Mouse (Mus musculus): ENCODE data around the gene Limd2. TPM values are rescaled to one million over a fixed set of nuclear protein-coding genes. Genes with fewer than 3 reads are reported as not detected.
"Not testable (repeated sequence)": the region's sequence is repeated elsewhere in the genome, so short reads cannot be mapped to it uniquely, and the experiment has no call there.

The Limd2 gene
- polyA plus RNA-seq, 1 experiment from 2014 or later, result 172 TPM

DNA sequence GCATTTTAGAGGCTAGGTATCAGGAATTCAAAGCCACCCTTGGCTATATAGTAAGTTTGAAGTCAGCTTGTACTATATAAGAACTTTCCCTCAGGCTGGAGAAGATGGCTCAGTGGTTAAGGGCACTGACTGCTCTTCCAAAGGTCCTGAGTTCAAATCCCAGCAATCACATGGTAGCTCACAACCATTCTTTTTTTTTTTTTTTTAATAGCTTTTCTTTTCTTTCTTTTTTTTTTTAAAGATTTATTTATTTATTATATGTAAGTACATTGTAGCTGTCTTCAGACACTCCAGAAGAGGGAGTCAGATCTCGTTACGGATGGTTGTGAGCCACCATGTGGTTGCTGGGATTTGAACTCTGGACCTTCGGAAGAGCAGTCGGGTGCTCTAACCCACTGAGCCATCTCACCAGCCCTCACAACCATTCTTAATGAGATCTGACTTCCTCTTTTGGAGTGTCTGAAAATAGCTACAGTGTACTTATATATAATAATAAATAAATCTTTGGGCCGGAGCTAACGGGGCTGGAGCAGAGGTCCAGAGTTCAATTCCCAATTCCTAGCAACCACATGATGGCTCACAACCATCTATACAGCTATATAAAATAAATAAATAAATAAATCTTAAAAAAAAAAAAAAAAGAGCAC lies 33.8 kb downstream of the Limd2 start:
- not testable (repeated sequence) for H3K27me3 ChIP-seq (replicated peaks; ENCODE audit: control insufficient read depth, insufficient read depth, low read length); H3K27ac ChIP-seq (ENCODE audit: low read depth, low read length); H3K9me3 ChIP-seq (ENCODE audit: control insufficient read depth, low read length); H3K9ac ChIP-seq (ENCODE audit: low read depth, low read length); ATAC-seq (replicated peaks; ENCODE audit: low FRiP score); H3K36me3 ChIP-seq (ENCODE audit: control insufficient read depth, insufficient read depth, low read length); DNase-seq (ENCODE audit: low spot score); H3K4me3 ChIP-seq (ENCODE audit: low read depth, low read length); H3K4me2 ChIP-seq
- peaks cover 14% of the 10 kb centered on the region; the same call in 1 of the 2 replicates for H3K4me1 ChIP-seq (replicated peaks; ENCODE audit: control insufficient read depth, insufficient read depth, low read length)
- WGBS, result 95% methylated on average over 4 of the region's 6 CpGs

DNA sequence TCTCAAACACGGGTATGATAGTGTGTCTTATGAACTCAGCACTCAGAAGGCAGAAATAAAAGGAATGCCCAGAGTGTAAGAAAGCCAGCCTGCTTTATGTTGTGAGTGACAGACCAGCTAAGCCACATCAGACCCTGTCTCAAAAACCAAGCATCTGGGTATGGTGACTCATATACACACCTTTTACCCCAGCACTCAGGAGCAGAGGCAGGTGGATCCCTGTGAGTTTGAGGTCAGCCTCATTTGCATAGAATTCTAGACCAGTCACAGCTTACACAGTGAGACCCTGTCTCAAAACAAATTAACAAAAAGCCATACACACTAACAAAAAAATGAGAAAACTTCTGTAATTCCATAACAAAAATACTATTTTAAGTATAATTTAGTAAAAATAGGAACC lies 34.8 kb downstream of the Limd2 start:
- no peak for ATAC-seq (replicated peaks; ENCODE audit: low FRiP score)
- H3K4me3 ChIP-seq (ENCODE audit: low read depth, low read length), result no peak overlapping the region
- WGBS, result 79% methylated on average over 1 of the region's 1 CpGs

DNA sequence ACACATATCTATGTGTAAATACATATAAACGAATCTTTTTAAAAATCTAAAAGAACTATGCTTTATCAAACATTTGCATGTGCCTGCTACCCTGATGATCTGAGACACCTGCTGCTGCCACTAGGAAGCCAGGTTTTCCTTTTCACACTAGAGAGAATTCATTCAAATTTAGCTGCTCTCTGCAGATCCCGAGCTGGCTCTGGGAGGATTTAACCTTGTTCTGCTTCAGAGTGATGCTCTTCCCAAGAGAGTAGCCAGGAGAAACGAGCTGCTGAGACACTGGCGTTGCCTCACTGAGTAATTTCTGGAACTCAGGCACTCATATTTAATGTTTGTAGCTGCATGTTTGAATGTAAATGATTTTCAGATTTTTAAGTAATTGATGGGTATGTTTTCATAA lies 35.9 kb downstream of the Limd2 start:
- no peak for ATAC-seq (replicated peaks; ENCODE audit: low FRiP score)

More for the DNA sequence above, 34.8 kb downstream of the Limd2 start:
- peaks cover 14% of the 10 kb centered on the region; the same call in 1 of the 2 replicates for H3K4me1 ChIP-seq (replicated peaks; ENCODE audit: control insufficient read depth, insufficient read depth, low read length)
- H3K27me3 ChIP-seq (replicated peaks; ENCODE audit: control insufficient read depth, insufficient read depth, low read length), result no peaks in the 10 kb centered on the region
- no peak overlapping the region for H3K4me2 ChIP-seq
- H3K27ac ChIP-seq (ENCODE audit: low read depth, low read length), result no peak overlapping the region
- H3K36me3 ChIP-seq (ENCODE audit: control insufficient read depth, insufficient read depth, low read length), result 0 out of 2 replicates have a peak, but pooled peaks cover 2% of the 10 kb centered on the region
- no peaks in the 10 kb centered on the region for H3K9me3 ChIP-seq (ENCODE audit: control insufficient read depth, low read length)
- H3K9ac ChIP-seq (ENCODE audit: low read depth, low read length), result no peak overlapping the region
- DNase-seq (ENCODE audit: low spot score), result no peak

DNA sequence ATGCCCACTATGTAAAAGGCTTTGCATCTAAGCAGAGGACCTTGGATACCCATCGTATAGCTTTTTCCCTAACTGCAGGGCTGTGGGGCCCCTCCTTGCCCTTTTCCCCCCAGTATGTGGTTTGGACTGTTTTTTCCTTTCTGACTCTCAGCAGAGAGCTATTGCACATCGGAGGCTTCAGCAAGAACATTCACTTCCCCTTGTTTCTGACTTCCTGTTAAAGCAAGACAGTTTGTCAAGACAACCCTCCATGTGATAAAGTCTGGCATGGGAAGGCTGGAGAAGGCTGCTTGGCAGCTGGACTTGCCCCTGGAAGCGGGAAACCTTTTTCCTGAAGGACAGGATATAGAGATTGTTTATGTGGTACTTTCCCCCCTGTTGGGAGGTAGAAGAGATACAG lies 37.9 kb downstream of the Limd2 start:
- Histone ChIP-seq H3K36me3 (ENCODE audit: control insufficient read depth, insufficient read depth, low read length) (peaks cover 6% of the 10 kb centered on the region; the same call in 1 of the 2 replicates), H3K9me3 (ENCODE audit: control insufficient read depth, low read length) (no peaks in the 10 kb centered on the region), H3K4me1 (replicated peaks; ENCODE audit: control insufficient read depth, insufficient read depth, low read length) (0 out of 2 replicates have a peak, but pooled peaks cover 6% of the 10 kb centered on the region), H3K27me3 (replicated peaks; ENCODE audit: control insufficient read depth, insufficient read depth, low read length) (no peaks in the 10 kb centered on the region), H3K9ac (ENCODE audit: low read depth, low read length) (no peak overlapping the region), H3K27ac (ENCODE audit: low read depth, low read length) (peak overlapping the region; percentile 59), H3K4me3 (ENCODE audit: low read depth, low read length) (no peak overlapping the region), H3K4me2 (no peak overlapping the region)
- DNase-seq (ENCODE audit: low spot score) (no peak), ATAC-seq (replicated peaks; ENCODE audit: low FRiP score) (no peak)
- WGBS, result 44% methylated on average over 3 of the region's 3 CpGs

More for the DNA sequence above, 35.9 kb downstream of the Limd2 start:
- H3K9me3 ChIP-seq (ENCODE audit: control insufficient read depth, low read length), result no peaks in the 10 kb centered on the region
- H3K27ac ChIP-seq (ENCODE audit: low read depth, low read length), result no peak overlapping the region
- 0 out of 2 replicates have a peak, but pooled peaks cover 2% of the 10 kb centered on the region for H3K36me3 ChIP-seq (ENCODE audit: control insufficient read depth, insufficient read depth, low read length)
- H3K4me3 ChIP-seq (ENCODE audit: low read depth, low read length), result no peak overlapping the region
- H3K27me3 ChIP-seq (replicated peaks; ENCODE audit: control insufficient read depth, insufficient read depth, low read length), result no peaks in the 10 kb centered on the region
- peaks cover 13% of the 10 kb centered on the region; the same call in 1 of the 2 replicates for H3K4me1 ChIP-seq (replicated peaks; ENCODE audit: control insufficient read depth, insufficient read depth, low read length)
- 75% methylated on average over 4 of the region's 4 CpGs for WGBS
- no peak overlapping the region for H3K9ac ChIP-seq (ENCODE audit: low read depth, low read length)
- H3K4me2 ChIP-seq, result no peak overlapping the region
- DNase-seq (ENCODE audit: low spot score), result no peak

DNA sequence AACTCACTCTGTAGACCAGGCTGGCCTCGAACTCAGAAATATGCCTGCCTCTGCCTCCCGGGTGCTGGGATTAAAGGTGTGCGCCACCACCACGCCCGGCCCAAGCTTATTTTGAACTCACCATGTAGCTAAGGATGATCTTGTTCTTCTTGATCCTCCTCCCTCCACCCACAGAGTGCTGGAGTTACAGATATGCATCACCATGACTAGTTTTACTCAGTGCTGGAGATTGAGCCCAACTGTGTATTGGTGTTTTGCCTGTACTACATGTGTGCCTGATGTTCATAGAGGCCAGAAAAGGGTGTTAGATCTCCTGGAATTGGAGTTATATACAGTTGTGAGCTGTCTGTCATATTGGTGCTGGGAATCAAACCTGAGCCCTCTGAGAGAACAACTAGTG lies 38.4 kb downstream of the Limd2 start:
- no peak for ATAC-seq (replicated peaks; ENCODE audit: low FRiP score)

DNA sequence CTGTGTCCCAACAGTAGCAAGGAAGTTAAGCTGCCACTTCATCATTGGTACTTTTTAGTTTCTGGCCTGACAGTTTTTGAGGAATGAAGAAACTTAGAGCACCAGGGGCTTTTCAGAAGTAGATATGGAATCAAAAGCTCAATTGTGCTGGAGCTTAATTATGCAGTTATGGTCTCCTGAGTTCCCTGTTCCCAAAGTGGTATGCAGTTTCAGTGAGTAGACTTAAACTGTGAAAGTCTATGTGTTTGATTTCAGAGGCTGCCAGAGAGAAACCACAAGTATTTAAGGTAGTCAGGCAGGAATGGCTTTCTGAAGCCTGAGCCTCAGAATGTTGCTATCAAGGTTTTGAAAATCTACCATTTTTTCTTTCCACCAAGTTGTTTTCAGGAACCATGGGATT lies 49.0 kb downstream of the Limd2 start:
- Histone ChIP-seq H3K27ac (ENCODE audit: low read depth, low read length) (no peak overlapping the region), H3K4me1 (replicated peaks; ENCODE audit: control insufficient read depth, insufficient read depth, low read length) (no peaks in the 10 kb centered on the region), H3K9ac (ENCODE audit: low read depth, low read length) (no peak overlapping the region), H3K27me3 (replicated peaks; ENCODE audit: control insufficient read depth, insufficient read depth, low read length) (no peaks in the 10 kb centered on the region), H3K36me3 (ENCODE audit: control insufficient read depth, insufficient read depth, low read length) (peaks cover 7% of the 10 kb centered on the region; the same call in 1 of the 2 replicates), H3K9me3 (ENCODE audit: control insufficient read depth, low read length) (no peaks in the 10 kb centered on the region), H3K4me2 (no peak overlapping the region), H3K4me3 (ENCODE audit: low read depth, low read length) (no peak overlapping the region)
- DNase-seq (ENCODE audit: low spot score) (no peak), ATAC-seq (replicated peaks; ENCODE audit: low FRiP score) (no peak)

More for the DNA sequence above, 38.4 kb downstream of the Limd2 start:
- 80% methylated on average over 5 of the region's 5 CpGs for WGBS
- peak overlapping the region; percentile 59; the same call in 1 of the 2 replicates for H3K27ac ChIP-seq (ENCODE audit: low read depth, low read length)
- H3K27me3 ChIP-seq (replicated peaks; ENCODE audit: control insufficient read depth, insufficient read depth, low read length), result no peaks in the 10 kb centered on the region
- no peak overlapping the region for H3K4me3 ChIP-seq (ENCODE audit: low read depth, low read length)
- no peak overlapping the region for H3K9ac ChIP-seq (ENCODE audit: low read depth, low read length)
- 0 out of 2 replicates have a peak, but pooled peaks cover 6% of the 10 kb centered on the region for H3K4me1 ChIP-seq (replicated peaks; ENCODE audit: control insufficient read depth, insufficient read depth, low read length)
- no peak for DNase-seq (ENCODE audit: low spot score)
- peaks cover 6% of the 10 kb centered on the region; the same call in 1 of the 2 replicates for H3K36me3 ChIP-seq (ENCODE audit: control insufficient read depth, insufficient read depth, low read length)
- H3K4me2 ChIP-seq, result no peak overlapping the region
- no peaks in the 10 kb centered on the region for H3K9me3 ChIP-seq (ENCODE audit: control insufficient read depth, low read length)

Other genes starting within 250 kb of the Limd2 start
- 3.4 and 4.8 TPM in 2 replicates for gene Cyb561, start 207.5 kb downstream of the Limd2 start, polyA plus RNA-seq (2014; fragmentation: Nextera tagmentation; extraction: Ambion mirVana)
- gene Ace, start 192.9 kb downstream of the Limd2 start, polyA plus RNA-seq (2014; fragmentation: Nextera tagmentation; extraction: Ambion mirVana), result 0.26 and 0.39 TPM in 2 replicates
- not detected in 2 replicates for gene Ace3, start 166.2 kb downstream of the Limd2 start, polyA plus RNA-seq (2014; fragmentation: Nextera tagmentation; extraction: Ambion mirVana)
- gene Kcnh6, start 152.7 kb downstream of the Limd2 start, polyA plus RNA-seq (2014; fragmentation: Nextera tagmentation; extraction: Ambion mirVana), result 0.12 and 0.26 TPM in 2 replicates
- gene Dcaf7, start 124.0 kb downstream of the Limd2 start, polyA plus RNA-seq (2014; fragmentation: Nextera tagmentation; extraction: Ambion mirVana), result 53.9 and 61.2 TPM in 2 replicates
- 12.8 and 13.8 TPM in 2 replicates for gene Taco1, start 94.8 kb downstream of the Limd2 start, polyA plus RNA-seq (2014; fragmentation: Nextera tagmentation; extraction: Ambion mirVana)
- gene Map3k3, start 76.2 kb downstream of the Limd2 start, polyA plus RNA-seq (2014; fragmentation: Nextera tagmentation; extraction: Ambion mirVana), result 12.8 and 17.4 TPM in 2 replicates
- gene Gm10840, start within 50 bp of the Limd2 start, polyA plus RNA-seq (2014; fragmentation: Nextera tagmentation; extraction: Ambion mirVana), result not detected in 2 replicates
- 22.0 and 24.3 TPM in 2 replicates for gene Strada, start 41.3 kb upstream of the Limd2 start, polyA plus RNA-seq (2014; fragmentation: Nextera tagmentation; extraction: Ambion mirVana)
- gene Ccdc47, start 55.5 kb upstream of the Limd2 start, polyA plus RNA-seq (2014; fragmentation: Nextera tagmentation; extraction: Ambion mirVana), result 73.3 and 76.0 TPM in 2 replicates
- gene Ddx42, start 56.1 kb upstream of the Limd2 start, polyA plus RNA-seq (2014; fragmentation: Nextera tagmentation; extraction: Ambion mirVana), result 63.3 and 68.2 TPM in 2 replicates
- 110 and 117 TPM in 2 replicates for gene Ftsj3, start 95.2 kb upstream of the Limd2 start, polyA plus RNA-seq (2014; fragmentation: Nextera tagmentation; extraction: Ambion mirVana)
- gene Psmc5, start 95.3 kb upstream of the Limd2 start, polyA plus RNA-seq (2014; fragmentation: Nextera tagmentation; extraction: Ambion mirVana), result 304 and 310 TPM in 2 replicates
- gene Smarcd2, start 112.1 kb upstream of the Limd2 start, polyA plus RNA-seq (2014; fragmentation: Nextera tagmentation; extraction: Ambion mirVana), result 60.3 and 62.9 TPM in 2 replicates
- 0.66 and 1.2 TPM in 2 replicates for gene Tcam1, start 115.8 kb upstream of the Limd2 start, polyA plus RNA-seq (2014; fragmentation: Nextera tagmentation; extraction: Ambion mirVana)
- gene Gh, start 141.0 kb upstream of the Limd2 start, polyA plus RNA-seq (2014; fragmentation: Nextera tagmentation; extraction: Ambion mirVana), result not detected in 2 replicates
- 5.9 and 6.3 TPM in 2 replicates for gene Cd79b, start 153.9 kb upstream of the Limd2 start, polyA plus RNA-seq (2014; fragmentation: Nextera tagmentation; extraction: Ambion mirVana)
- gene Scn4a, start 192.4 kb upstream of the Limd2 start, polyA plus RNA-seq (2014; fragmentation: Nextera tagmentation; extraction: Ambion mirVana), result not detected in 2 replicates
- not detected in 2 replicates for gene Prr29, start 204.6 kb upstream of the Limd2 start, polyA plus RNA-seq (2014; fragmentation: Nextera tagmentation; extraction: Ambion mirVana)
- 36.2 and 41.6 TPM in 2 replicates for gene Icam2, start 227.2 kb upstream of the Limd2 start, polyA plus RNA-seq (2014; fragmentation: Nextera tagmentation; extraction: Ambion mirVana)

All from liver, embryonic 11.5 days (tissue).